Mouse (Mus musculus): ENCODE measurements around the gene Ffar2.
A peak's percentile ranks its signal among the peaks of the same experiment; 100 is the strongest.

DNA sequence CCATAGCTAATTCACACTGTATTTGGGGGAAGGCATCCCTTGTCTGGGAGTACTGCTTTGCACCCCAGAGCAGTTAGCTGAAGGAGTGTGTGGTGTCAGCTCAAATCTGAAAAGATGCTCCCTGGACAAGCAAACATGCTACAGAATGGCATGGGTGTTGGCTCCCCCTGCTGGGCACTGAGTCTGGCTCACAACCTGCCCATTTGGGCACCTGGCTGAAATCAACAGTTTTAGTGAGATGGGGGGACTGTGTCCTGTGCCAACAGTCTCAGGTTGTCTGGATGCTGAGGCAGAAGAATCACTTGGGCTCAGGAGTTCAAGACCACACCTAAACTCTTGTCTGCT is 35.7 kb upstream of the Ffar2 start:
- TF ChIP-seq CTCF (IDR thresholded peaks at IDR 0.05; ENCODE audit: low read depth, low read length) (peak; percentile 26; the same call in 1 of the 2 replicates), GATA1 (IDR thresholded peaks at IDR 0.05; ENCODE audit: borderline replicate concordance, low read length) (no peak), POLR2AphosphoS5 (IDR thresholded peaks at IDR 0.05; ENCODE audit: insufficient replicate concordance, low read depth, low read length) (no peak)
